Mouse (Mus musculus) kidney, adult 8-10 months (tissue): ENCODE measurements around the gene Exoc3l.
"Not testable (repeated sequence)": the region's sequence is repeated elsewhere in the genome, so short reads cannot be mapped to it uniquely, and the experiment has no call there.

Source experiments
- DNase-seq, 2 experiments: peaks; one replicate each; pipeline ENCODE4 v3.0.0; 2022

The Exoc3l gene

DNA sequence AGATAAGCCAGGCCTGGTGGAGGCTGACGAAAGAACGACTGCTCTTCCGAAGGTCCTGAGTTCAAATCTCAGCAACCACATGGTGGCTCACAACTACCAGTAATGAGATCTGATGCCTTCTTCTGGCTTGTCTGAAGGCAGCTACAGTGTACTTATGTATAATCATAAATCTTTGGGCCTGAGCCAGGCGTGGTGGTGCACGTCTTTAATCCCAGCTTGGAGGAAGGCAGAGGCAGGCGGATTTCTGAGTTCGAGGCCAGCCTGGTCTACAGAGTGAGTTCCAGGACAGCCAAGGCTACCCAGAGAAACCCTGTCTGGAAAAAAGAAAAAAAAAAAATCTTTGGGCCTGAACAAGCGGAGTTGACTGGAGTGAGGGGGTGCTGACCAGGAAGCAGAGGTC lies 4.5 kb downstream of the Exoc3l start:
- DNase-seq = not testable (repeated sequence)

DNA sequence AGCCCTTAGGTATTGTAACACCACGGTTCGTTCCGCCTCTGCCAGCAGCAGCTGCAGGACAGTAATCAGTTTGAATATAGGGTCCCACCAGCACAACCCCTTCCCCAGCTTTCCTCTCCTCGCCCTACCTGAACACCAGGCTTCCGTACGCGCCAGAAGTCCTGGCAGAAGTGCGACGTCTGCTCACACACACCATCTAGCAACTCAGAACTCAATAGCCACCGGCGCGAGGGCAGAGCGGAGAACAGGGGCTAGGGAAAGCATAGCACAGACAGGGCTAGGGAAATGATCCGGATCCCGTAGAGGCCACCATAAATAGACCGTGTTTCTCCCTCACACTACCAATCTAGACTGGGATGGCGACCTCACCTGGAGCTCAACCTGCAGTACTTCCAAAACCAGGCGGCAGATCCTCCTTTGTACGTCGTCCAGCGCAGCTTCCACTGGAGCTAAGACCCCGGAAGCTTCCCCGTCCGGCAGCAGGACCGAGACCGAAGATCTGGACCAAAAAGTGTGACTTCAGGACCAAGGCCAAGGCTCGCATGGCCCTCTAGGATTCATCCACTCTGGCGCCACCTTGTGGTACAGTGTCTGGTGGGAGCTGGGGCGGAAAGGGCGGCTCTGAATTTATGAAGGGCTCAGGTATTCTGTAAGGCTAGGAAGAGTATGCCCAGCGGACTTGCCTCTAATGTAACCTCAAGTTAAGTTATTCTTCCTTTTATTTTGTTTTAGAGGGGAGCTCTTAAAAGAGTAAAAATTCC lies 5.2 kb downstream of the Exoc3l start:
- peak; percentile 81 to 92 for DNase-seq

DNA sequence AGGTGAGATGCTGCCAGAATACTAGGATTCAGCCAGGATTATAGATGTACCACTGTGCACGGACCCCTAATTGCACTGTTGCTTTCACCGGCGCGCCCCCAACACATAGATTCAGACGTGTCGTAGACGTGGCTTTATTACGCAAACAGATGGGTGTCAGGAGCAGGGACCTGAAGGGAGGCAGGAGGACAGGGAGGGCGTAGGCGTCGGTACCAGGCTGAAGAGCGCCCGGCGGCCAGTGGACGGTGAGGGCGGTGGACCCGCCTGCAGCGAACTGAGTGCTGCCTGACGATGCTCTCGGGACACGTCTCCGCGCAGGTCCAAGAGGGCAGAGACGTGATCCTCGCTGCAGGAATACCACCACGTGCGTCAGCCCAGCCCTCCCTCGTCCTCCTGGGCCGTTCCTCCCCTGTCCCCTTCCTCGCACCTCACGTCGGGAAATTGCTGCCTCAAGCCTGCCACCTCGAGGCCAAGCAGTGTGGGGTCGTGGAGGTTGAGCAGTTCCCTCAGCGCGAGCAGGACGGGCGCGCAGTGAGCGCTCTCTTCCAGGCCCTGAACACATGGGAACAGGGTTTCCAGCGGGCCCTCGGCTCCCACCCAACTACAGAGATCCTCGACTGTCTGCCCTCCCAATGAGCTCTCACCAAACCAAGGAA lies 6.0 kb downstream of the Exoc3l start, which contains the start of gene 4931428F04Rik:
Gene 4931428F04Rik (minus strand): TSS at position 60 of the 656 bp plus-strand sequence.
- no peak for DNase-seq

DNA sequence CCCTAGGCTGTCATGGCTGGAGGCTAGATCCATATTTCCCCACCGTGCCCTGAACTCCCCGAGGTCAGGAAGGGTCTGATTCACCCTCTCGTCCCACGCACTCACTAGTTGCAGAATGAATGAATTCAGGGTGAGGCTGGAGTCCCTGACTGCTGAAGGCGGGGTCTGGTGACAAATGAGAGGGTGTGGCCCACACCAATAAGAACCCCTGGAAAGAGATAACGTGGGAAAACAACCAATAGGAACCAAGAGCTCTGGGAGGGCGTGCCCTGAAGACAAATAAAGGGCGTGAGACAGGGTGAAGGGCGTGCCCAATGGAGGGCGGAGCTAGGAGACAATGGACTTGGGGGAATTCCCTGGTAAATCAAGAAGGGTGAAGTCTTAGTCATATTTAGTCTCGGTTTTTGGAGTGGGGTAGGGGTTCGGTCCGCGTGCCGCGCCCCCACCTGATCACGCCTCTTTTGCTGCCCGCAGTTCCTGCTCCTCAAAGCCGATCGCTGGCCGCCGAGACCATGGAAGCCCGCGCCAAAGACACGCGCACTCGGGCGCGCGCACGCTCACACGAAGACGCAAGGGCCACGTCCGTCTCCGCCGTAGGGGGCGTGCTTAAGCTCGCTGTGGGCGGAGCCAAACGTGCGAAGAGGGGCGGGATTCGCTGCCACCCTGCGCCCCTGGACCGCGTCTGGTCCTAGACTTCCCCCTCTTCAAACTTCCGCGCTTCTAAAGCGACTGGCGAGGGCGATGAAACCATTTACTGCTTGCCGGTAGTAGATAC lies 6.8 kb downstream of the Exoc3l start:
- DNase-seq = peak; percentile 84 to 87

DNA sequence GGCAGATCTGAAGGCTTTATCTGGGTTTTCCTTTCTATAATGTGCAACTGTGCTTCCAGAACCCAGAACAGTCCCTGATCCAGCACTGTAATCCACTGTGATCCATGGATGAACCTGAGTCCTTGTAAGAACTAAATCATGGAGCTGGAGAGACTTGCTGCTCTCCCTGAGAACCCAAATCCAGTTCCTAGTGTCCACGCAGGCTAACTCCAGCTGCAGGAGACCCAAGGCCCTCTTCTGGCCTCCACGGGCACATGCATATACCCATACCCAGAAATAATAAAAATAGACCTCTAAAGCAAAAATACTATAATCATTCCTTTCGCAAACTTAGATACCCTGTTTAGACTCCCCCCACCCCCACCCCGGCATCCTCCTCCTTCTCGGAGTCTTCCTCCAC lies 7.7 kb downstream of the Exoc3l start:
- DNase-seq = no peak

DNA sequence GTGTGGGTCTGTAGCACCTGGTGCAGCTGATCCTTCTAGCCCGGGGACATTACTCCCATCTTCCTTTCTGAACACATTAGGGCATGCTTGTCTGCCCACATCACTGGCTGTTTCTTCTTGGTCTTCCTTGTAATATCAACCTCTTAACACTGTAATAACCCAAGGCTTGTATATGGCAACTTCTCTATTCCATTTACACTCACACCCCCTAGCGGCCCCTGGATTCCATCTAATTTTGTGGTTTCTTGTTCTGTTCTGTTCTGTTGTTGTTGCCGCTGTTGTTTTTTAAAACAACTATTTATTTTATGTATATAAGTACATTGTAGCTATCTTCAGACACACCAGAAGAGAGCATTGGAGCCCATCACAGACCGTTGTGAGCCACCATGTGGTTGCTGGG lies 9.0 kb downstream of the Exoc3l start:
- DNase-seq = no peak

DNA sequence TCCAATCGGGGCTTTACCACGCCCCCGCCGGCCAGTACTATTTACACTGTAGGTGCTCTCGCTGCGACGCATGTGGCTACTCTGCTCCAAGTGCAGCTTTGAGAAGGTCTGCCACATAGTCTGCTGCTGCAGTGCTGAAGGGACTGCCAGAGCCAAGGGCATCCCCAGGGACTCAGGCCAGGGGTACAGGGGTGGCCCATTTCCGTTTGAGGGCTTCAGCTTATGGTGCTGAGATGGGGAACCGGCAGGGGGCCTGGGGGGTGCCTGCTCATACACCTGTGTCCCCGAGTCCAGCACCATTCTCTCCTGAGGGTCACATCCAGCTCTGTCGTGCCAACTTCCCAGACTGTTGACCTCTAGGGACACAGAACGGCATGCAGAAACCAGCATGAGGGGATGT lies 10.4 kb downstream of the Exoc3l start:
- no peak for DNase-seq

DNA sequence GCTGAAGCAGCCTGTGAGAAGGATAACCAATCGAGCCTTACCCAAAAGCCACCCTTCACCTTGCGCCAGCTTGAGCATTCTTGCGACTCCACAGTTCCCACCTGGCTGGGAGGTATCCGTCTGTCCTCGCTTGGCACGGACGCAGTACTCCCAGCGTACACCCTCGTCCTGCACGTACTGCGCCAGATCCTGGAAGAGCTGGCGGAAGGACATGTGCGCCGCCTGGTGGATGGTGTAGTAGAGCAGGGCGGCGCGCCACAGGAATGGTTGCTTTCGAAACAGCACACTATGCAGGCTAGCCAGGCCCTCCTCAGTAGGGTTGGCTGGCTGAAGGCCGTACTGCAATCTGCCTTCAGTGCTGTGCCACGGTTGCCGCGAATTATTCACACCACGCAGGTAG lies 12.8 kb downstream of the Exoc3l start:
- no peak for DNase-seq

DNA sequence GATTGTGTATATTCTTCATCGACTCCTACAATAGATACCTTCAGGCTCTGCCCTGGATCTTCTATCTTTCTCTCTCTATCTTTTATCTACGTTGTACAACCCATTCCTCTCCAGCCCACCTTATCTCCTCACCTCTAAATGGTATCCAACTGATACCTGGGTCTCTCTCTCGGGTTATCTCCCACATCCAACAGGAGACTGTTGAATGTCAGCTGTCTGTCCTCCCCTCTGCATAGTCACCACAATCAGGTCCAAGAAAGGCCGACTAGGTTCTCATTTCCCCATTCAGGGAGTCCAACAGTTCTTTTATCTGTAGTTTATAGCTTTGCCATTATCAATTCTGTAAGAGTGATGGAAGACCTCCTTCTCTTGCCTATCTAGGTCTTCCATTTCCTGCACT lies 13.7 kb downstream of the Exoc3l start:
- no peak for DNase-seq

DNA sequence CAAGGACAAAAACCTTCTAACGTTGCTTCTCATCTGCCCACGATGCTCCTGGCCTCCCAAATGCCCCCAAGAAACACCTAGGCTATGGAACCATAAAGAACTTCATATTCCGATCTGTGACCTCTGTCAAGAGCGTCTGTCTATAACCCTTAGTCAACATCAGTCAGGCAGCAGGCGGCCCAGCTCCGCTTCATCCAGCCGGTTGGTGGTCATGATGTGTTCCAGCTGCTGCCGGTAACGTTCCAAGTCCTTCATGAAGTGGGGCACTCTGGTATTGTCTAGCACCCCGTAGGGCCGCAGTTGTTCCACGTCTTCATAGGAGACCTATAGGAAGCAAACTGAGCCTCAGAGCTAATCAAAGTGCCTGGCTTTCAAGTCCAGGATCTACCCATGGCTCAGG lies 14.1 kb downstream of the Exoc3l start:
- no peak for DNase-seq

DNA sequence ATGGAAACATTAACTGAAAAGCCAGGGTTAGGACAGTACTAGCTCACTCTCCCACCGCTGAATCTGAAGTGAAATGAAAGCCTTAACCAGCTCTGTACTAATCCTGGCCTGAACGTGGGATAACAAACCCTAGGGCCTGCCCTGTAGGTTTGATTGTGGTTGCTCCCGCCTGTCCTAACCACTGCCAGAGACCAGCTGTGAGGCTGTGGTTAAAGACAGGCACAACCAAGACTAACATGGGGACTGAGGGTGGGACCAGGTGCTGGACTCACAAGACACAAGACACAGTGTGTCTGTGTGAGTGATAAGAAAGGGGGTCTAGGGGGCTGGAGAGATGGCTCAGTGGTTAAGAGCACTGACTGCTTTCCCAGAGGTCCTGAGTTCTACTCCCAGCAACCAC lies 15.3 kb downstream of the Exoc3l start:
- no peak for DNase-seq

DNA sequence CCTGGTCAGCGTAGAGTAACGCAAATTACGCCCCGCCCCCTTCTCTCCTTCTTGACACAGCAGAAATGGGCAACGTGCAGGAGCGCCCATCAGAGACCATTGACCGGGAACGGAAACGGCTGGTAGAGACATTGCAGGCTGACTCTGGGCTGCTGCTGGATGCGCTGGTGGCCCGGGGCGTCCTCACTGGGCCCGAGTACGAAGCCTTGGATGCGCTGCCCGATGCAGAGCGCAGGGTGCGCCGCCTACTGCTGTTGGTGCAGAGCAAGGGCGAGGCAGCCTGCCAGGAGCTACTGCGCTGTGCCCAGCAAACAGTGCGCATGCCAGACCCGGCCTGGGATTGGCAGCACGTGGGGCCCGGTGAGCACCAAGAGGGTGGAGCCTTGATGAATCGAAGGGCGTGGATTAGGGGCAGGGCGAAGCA lies 17.0 kb downstream of the Exoc3l start:
- DNase-seq = peak; percentile 90 to 92

DNA sequence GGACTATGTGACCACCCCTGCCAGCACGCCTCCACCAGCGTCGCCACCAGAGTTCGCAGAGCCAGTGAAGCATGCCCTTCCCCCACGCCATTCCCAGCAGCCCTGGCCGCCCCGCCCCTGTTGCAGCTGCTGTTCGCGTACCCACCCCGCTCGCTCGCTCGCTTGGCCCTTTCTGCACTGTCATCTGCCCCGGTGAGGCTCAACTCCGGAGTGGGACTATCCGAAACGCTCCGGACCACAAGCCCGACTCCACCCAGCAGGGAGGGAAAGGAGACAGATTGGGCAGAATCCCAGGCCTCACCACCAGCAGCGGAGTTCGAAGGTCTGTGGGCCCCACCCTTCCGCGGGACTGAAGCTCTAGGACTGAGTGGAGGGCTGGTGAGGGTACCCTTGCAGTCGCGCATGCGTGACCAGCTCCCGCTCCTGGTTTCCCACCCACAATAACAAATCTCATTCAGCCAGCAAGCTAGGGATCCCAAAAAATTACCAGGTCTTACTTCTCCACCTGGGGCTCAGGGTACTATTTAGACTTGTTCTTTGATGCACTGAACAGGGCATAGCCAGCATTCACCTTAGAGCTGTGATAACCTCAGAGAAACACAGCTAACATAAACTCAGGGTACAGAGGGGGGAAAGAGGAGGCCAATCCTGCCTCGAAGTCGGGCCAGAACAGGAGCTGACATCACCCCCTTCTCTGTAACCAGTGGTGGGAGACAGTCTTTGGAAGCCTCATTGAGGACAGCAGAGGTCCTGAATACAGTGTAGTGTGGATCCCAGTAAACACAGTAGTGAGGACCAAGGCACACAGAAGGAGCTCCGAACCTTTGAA lies 19.4 kb downstream of the Exoc3l start:
- DNase-seq = peak in 1 of 2 experiments; percentile 39

DNA sequence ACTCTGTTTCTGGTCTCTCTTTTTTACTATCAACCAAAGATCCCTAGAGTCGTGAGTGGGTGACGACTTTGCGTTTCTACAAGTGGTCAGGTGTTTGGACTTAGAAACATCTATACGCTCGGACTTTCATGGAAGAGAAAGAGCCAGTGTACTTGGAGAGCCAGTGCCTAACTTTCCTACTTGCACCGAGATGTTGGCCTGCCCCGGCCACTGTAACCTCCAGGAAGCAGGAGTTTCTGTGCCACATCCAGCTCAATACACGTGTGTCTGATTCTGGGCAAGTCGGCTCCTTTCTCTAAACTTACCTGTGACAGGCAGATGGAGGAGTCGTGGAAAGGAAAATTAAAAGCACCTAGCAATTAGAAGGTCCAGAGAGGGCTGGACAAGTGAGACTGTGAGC lies 20.1 kb downstream of the Exoc3l start, which contains the start of gene Nol3:
Gene Nol3 (plus strand): TSS at position 301 of the 400 bp plus-strand sequence.
- DNase-seq = no peak

DNA sequence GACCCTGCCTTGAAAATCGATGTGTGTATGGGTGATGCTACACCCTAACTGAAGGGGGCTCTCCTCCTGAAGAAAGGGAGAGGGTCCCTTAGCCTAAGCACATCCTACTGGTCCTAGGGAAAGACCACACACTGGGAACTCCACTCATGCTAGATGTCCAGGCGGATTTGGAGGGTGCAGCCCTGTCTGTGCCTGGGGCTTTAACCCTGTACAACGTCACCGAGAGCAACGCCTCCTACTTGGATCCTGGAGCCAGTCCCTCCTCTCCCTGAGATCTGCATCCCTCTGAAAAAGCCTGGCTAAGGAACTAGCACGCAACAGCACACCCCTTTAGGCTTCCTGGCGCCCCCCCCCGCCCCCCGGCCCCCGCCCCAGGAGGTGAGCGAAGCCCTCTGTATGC lies 20.5 kb downstream of the Exoc3l start:
- no peak for DNase-seq

DNA sequence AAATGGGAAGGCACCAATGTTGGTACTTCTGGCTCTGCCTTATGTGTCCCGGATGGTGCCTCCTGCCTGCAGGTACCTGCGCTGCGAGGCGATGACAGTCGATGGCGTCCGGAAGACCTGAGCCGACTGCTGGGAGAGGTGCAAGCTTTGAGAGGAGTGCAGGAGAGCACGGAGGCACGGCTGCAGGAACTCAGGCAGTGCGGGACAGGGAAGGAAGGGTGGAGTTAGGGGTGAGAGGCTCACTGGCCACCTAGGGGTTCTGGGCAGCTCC lies 25.1 kb downstream of the Exoc3l start:
- no peak for DNase-seq

DNA sequence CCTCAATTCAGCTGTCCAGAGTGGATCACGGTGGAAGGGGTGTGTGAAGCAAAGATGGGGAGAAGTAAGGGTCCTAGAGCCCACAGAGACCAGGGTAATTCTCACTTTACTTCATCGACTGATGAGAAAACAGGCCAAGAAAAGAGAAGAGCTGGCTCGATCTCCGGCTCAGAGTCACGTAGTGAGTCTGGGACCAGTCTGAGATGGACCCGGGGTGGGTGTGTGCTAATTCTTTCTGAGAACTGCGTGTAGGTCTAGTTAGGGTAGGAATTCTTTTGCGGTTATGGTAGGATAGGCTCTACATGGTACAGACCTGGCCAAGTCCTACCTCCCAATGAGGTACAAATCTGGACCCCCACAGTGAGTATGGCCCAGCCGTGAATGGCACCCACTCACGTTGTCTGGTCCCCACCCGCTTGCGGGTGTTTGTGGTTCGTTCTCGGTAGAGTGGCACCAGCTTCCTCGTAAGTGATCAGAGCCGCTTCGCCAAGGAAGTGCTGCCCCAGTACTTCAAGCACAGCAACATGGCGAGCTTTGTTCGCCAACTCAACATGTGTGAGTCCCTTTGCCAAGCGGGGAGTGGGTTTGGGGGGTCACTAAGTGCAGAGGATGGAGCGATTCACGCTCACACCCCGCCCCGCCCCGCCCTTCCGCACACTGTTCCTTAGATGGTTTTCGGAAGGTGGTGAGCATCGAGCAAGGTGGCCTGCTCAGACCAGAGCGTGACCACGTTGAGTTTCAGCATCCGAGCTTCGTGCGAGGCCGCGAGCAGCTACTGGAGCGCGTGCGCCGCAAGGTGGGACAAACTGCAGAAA lies 25.6 kb downstream of the Exoc3l start:
- no peak for DNase-seq

DNA sequence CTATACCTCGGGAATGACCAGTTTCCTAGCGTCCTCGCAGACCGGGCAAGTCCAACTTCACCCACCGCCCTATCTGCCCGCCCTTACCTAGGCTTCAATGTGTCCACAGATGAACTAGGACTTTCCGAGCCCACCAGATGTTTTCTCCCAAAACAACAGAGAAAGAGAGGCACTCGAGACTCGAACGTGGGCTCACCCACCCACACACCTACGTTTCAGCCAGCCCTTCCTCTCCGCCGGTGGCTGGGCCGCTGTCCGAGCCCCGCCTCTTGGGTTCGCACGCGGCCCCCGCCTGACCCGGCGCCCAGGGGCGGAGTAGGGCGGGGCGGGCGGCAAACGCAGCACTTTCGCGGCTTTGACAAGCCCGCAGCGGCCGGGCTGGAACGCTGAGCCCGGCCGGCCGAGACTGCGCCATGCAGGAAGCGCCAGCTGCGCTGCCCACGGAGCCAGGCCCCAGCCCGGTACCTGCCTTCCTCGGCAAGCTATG lies 26.4 kb downstream of the Exoc3l start, which contains the start of gene Hsf4:
Gene Hsf4 (plus strand): TSS at position 341 of the 487 bp plus-strand sequence.
- peak; percentile 66 to 69 for DNase-seq

DNA sequence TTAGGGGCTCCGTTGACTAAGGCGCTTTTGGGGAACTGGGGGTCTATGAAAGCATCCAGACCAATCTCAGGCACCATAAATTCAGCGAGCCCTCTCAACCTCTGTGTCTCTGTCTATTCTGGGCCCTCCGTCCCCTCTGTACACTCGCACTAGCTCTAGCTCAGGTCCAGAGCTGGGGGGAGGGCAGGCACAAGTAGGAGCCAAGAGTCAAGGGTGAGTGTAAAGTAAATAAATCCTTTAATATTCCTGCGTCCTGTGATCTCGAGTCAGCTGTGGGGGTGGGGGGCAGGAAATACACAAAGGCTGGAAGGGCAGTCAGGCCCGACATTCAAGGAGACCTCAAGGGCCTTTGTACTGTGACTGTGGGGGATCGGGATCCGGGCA lies 26.8 kb downstream of the Exoc3l start:
- no peak for DNase-seq

DNA sequence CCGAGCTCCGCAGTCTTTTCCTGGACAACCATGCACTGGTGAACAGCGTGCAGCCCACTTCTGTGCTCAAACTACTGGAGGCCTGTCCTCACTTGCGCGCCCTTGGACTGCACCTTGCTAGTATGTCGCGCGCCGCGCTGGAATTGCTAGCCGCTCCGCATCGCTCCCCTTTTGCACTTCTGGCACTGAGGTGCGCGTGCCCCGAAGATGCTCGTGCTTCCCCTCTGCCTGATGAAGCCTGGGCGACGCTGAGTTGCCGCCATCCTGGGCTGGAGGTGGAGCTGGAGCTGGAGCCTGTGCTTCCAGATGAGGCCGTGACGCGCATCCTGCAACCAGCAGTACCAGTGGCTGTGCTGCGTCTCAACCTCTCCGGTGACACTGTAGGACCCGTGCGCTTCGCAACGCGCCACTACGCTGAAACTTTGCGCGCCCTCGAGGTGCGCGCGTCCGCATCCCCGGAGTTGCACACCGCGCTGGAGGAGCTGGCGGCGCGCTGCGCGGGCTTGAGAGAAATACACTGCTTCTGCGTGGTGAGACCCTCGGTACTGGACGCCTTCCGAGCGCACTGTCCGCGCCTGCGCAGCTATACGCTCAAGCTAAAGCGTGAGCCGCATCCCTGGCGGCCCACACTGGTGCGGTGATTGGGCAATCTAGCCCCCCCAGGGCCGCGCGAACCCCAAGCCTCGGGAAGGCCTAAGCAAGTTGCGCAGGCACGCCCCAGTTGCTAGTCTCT lies 27.4 kb downstream of the Exoc3l start:
- DNase-seq = no peak

DNA sequence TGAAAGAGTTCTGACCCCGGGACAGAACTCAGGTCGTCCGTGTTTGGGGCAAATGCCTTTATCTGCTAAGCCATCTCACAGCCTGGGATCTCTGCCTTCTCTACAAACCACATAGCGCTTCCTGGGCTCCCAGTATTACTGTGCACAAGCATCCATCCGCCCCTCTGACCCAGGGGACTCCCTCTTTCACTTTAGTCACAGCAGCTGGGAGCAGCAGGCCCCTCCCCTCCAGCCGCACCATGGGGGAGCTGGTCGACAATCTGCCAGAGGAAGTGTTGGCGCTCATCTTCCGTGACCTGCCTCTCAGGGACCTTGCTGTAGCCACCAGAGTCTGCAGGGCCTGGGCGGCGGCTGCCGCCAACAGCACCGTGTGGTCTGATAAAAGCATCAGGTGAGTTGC lies 29.1 kb downstream of the Exoc3l start:
- DNase-seq = no peak
